In genomic region chr2:155569223-155569807, GRCm38 (mm10) we compare ENCODE assay signal across 24 mouse cellular contexts. TPM values are rescaled to one million over a fixed set of nuclear protein-coding genes. Genes with fewer than 3 reads are reported as not detected.
DNase-seq lines count a peak whose midpoint lies in the region; ATAC-seq and TF ChIP-seq lines count a peak whose summit lies in the region.
"Had no signal": no experiment of that assay in that cellular context is flagged by ENCODE, and none has a peak within 500 bp of the region (broad histone marks: within the 10 kb centered on the region; RNA-seq: fewer than 3 reads in every experiment).

No protein-coding gene starts in this region.

- no peak for TF ChIP-seq CTCF in kidney, adult 2 months (conservative IDR thresholded peaks at IDR 0.05; ENCODE audit: insufficient read depth, insufficient read length, low read depth, low read length)

- H3K4me3 ChIP-seq in embryonic facial prominence, embryonic 14.5 days (ENCODE audit: low read depth, low read length), result no peak overlapping the region
- H3K4me3 ChIP-seq in embryonic facial prominence, embryonic 10.5 days, result no peak overlapping the region
- no peak overlapping the region for H3K4me3 ChIP-seq in kidney, adult 2 months (ENCODE audit: insufficient read depth, low read depth, low read length)
- H3K4me3 ChIP-seq in kidney, embryonic 15.5 days (replicated peaks), result no peak overlapping the region
- no peak overlapping the region for H3K4me3 ChIP-seq in ES-E14 (ENCODE audit: insufficient read depth in 1 of 2, low read depth in 1 of 2, low read length in 2 of 2, poor library complexity in 1 of 2, severe bottlenecking in 1 of 2)
- H3K4me3 ChIP-seq: forebrain, embryonic 13.5 days; heart, embryonic 15.5 days; hindbrain, embryonic 15.5 days; limb, embryonic 15.5 days had no signal

- in situ Hi-C loops in ES-E14 (cut with MboI; ENCODE audit: low sequenced_read_pairs in 2 of 2, unreplicated experiment in 2 of 2), result no loop called here

- no peak overlapping the region for H3K9ac ChIP-seq in embryonic facial prominence, embryonic 14.5 days (ENCODE audit: low read depth, low read length)
- H3K9ac ChIP-seq in kidney, embryonic 15.5 days, result no peak overlapping the region
- H3K9ac ChIP-seq in ES-E14 (ENCODE audit: insufficient read depth, low read depth, low read length, poor library complexity, severe bottlenecking), result no peak overlapping the region
- H3K9ac ChIP-seq: forebrain, embryonic 13.5 days; heart, embryonic 15.5 days; hindbrain, embryonic 15.5 days; limb, embryonic 15.5 days had no signal

- peaks cover 25% of the 10 kb centered on the region for H3K36me3 ChIP-seq in embryonic facial prominence, embryonic 14.5 days (ENCODE audit: control insufficient read depth, insufficient read depth, low read length)
- peaks cover 7% of the 10 kb centered on the region; the same call in 1 of the 2 replicates for H3K36me3 ChIP-seq in embryonic facial prominence, embryonic 10.5 days (replicated peaks)
- peaks cover 14% of the 10 kb centered on the region for H3K36me3 ChIP-seq in kidney, adult 2 months (ENCODE audit: control insufficient read depth, insufficient read depth, low read length)
- peaks cover 13% of the 10 kb centered on the region for H3K36me3 ChIP-seq in kidney, embryonic 15.5 days
- peaks cover 7% of the 10 kb centered on the region for H3K36me3 ChIP-seq in ES-E14 (ENCODE audit: control insufficient read depth, insufficient read depth, low read length, poor library complexity, severe bottlenecking)

- no peaks in the 10 kb centered on the region for H3K27me3 ChIP-seq in embryonic facial prominence, embryonic 14.5 days (replicated peaks; ENCODE audit: control insufficient read depth, insufficient read depth, low read length)
- no peaks in the 10 kb centered on the region; the same call in 1 of the 2 replicates for H3K27me3 ChIP-seq in embryonic facial prominence, embryonic 10.5 days (replicated peaks; ENCODE audit: low read depth, poor library complexity, severe bottlenecking)
- H3K27me3 ChIP-seq in kidney, adult 2 months (replicated peaks; ENCODE audit: control insufficient read depth, insufficient read depth, low read length), result no peaks in the 10 kb centered on the region
- no peaks in the 10 kb centered on the region for H3K27me3 ChIP-seq in kidney, embryonic 15.5 days
- H3K27me3 ChIP-seq: forebrain, embryonic 13.5 days; heart, embryonic 15.5 days; hindbrain, embryonic 15.5 days; limb, embryonic 15.5 days had no signal

- DNase-seq in embryonic facial prominence, embryonic 14.5 days (ENCODE audit: low spot score), result peak; percentile 3
- DNase-seq in embryonic facial prominence, embryonic 10.5 days (ENCODE audit: low spot score), result no peak
- peak; percentile 56 for DNase-seq in kidney, adult 2 months
- no peak for DNase-seq in ES-E14 (ENCODE audit: low read depth, low spot score)
- no peak for DNase-seq in lung, adult 18-20 months
- no peak for DNase-seq in ovary, postnatal 10 days (ENCODE audit: low spot score)
- DNase-seq: adrenal gland, postnatal 25 days; cerebellum, adult 9-11 months; gastrocnemius, postnatal 36 days; layer of hippocampus, adult 9-11 months; left cerebral cortex, postnatal 4 days; right cerebral cortex, postnatal 25 days; thymus, postnatal 14 days had no signal

- H3K27ac ChIP-seq in embryonic facial prominence, embryonic 14.5 days (replicated peaks; ENCODE audit: low read depth, low read length), result no peak overlapping the region
- no peak overlapping the region for H3K27ac ChIP-seq in embryonic facial prominence, embryonic 10.5 days (replicated peaks)
- H3K27ac ChIP-seq in kidney, adult 2 months (ENCODE audit: insufficient read depth, low read depth, low read length), result peak overlapping the region; percentile 55
- H3K27ac ChIP-seq in kidney, embryonic 15.5 days, result no peak overlapping the region
- H3K27ac ChIP-seq in ES-E14 (ENCODE audit: insufficient read depth, low read depth, low read length, poor library complexity, severe bottlenecking), result no peak overlapping the region
- H3K27ac ChIP-seq: forebrain, embryonic 13.5 days; heart, embryonic 15.5 days; hindbrain, embryonic 15.5 days; limb, embryonic 15.5 days; macrophage had no signal

- H3K4me1 ChIP-seq in embryonic facial prominence, embryonic 14.5 days (ENCODE audit: control insufficient read depth, insufficient read depth, low read length), result no peaks in the 10 kb centered on the region
- H3K4me1 ChIP-seq in embryonic facial prominence, embryonic 10.5 days, result peaks cover 10% of the 10 kb centered on the region
- peaks cover 7% of the 10 kb centered on the region; the same call in 1 of the 2 replicates for H3K4me1 ChIP-seq in kidney, adult 2 months (ENCODE audit: control insufficient read depth, insufficient read depth, low read length)
- peaks cover 3% of the 10 kb centered on the region; the same call in 1 of the 2 replicates for H3K4me1 ChIP-seq in kidney, embryonic 15.5 days
- H3K4me1 ChIP-seq in ES-E14 (ENCODE audit: control insufficient read depth in 2 of 2, insufficient read depth in 2 of 2, low read length in 2 of 2, poor library complexity in 1 of 2), result peaks cover 4 to 5% of the 10 kb centered on the region in 2 experiments; a peak in 3 of 4 replicates
- H3K4me1 ChIP-seq: heart, embryonic 15.5 days; hindbrain, embryonic 15.5 days; limb, embryonic 15.5 days had no signal

- WGBS in embryonic facial prominence, embryonic 14.5 days, result 42% methylated on average over 3 of the region's 3 CpGs
- WGBS in embryonic facial prominence, embryonic 10.5 days, result 36% methylated on average over 3 of the region's 3 CpGs
- WGBS in kidney, adult 2 months, result 49% methylated on average over 3 of the region's 3 CpGs
- WGBS in kidney, embryonic 15.5 days, result 34% methylated on average over 3 of the region's 3 CpGs

- ATAC-seq in embryonic facial prominence, embryonic 14.5 days (ENCODE audit: low read depth), result 0 out of 2 replicates have a peak, but pooled peaks have one; percentile 33
- no peak for ATAC-seq in kidney, embryonic 15.5 days (replicated peaks; ENCODE audit: low FRiP score)
- ATAC-seq in megakaryocyte progenitor cell, adult 5-6 weeks (replicated peaks; ENCODE audit: poor library complexity), result peak; percentile 34
- ATAC-seq: forebrain, embryonic 13.5 days; lung, postnatal 0 days had no signal

- no peaks in the 10 kb centered on the region for H3K9me3 ChIP-seq in embryonic facial prominence, embryonic 14.5 days (ENCODE audit: control insufficient read depth, low read length)
- H3K9me3 ChIP-seq in embryonic facial prominence, embryonic 10.5 days, result no peaks in the 10 kb centered on the region
- H3K9me3 ChIP-seq in kidney, embryonic 15.5 days (replicated peaks), result no peaks in the 10 kb centered on the region
- no peaks in the 10 kb centered on the region for H3K9me3 ChIP-seq in ES-E14 (ENCODE audit: control insufficient read depth, insufficient read depth, low read depth, low read length)
- H3K9me3 ChIP-seq: forebrain, embryonic 13.5 days; heart, embryonic 15.5 days; hindbrain, embryonic 15.5 days; limb, embryonic 15.5 days had no signal

- H3K4me2 ChIP-seq in embryonic facial prominence, embryonic 14.5 days (ENCODE audit: low read depth, low read length), result no peak overlapping the region
- no peak overlapping the region for H3K4me2 ChIP-seq in kidney, embryonic 15.5 days
- H3K4me2 ChIP-seq: forebrain, embryonic 13.5 days; heart, embryonic 15.5 days; hindbrain, embryonic 15.5 days; limb, embryonic 15.5 days; midbrain, embryonic 11.5 days had no signal

- no peak for TF ChIP-seq POLR2A in kidney, adult 2 months (IDR thresholded peaks at IDR 0.05; ENCODE audit: low read depth, low read length)

TF ChIP-seq in ES-E14, 5 proteins besides CTCF, POLR2A, EP300 and RAD21 (continues in another document):
- TF ChIP-seq MAFK (IDR thresholded peaks at IDR 0.05; ENCODE audit: insufficient read depth, low read depth, low read length), result no peak
- TF ChIP-seq ZC3H11A (IDR thresholded peaks at IDR 0.05; ENCODE audit: borderline replicate concordance, low read depth, low read length), result no peak
- TF ChIP-seq CHD2 (IDR thresholded peaks at IDR 0.05; ENCODE audit: low read depth, low read length), result 0 out of 2 replicates have a peak, but pooled peaks have one; percentile 28

RNA-seq across cellular contexts. Expression of gene Gss, which starts 23.3 kb away (rescaled TPM):
- polyA plus RNA-seq in embryonic facial prominence, embryonic 14.5 days (2014; fragmentation: Nextera tagmentation; extraction: Ambion mirVana), result 27.1 and 27.6 TPM in 2 replicates
- polyA plus RNA-seq in embryonic facial prominence, embryonic 10.5 days (2016; fragmentation: Nextera tagmentation; extraction: Ambion mirVana), result 20.2 and 22.9 TPM in 2 replicates
- polyA plus RNA-seq in kidney, adult 2 months (2012; rRNA removed), result 248 and 308 TPM in 2 replicates
- 40.1 and 45.0 TPM in 2 replicates for polyA plus RNA-seq in kidney, embryonic 15.5 days (2015; fragmentation: Nextera tagmentation; extraction: Ambion mirVana)
- total RNA-seq in ES-E14 (2012; rRNA removed), result 17.8 and 27.8 TPM in 2 replicates
- total RNA-seq in megakaryocyte progenitor cell, adult 5-6 weeks (2015), result 9.9 and 12.2 TPM in 2 replicates
- total RNA-seq in megakaryocyte progenitor cell, adult 5-6 weeks (2017), result 13.4 and 18.2 TPM in 2 replicates

RNA-seq across cellular contexts. Expression of gene Myh7b, which starts 41.7 kb away (rescaled TPM):
- 4.6 and 5.3 TPM in 2 replicates for polyA plus RNA-seq in embryonic facial prominence, embryonic 14.5 days (2014; fragmentation: Nextera tagmentation; extraction: Ambion mirVana)
- 0.75 and 0.77 TPM in 2 replicates for polyA plus RNA-seq in embryonic facial prominence, embryonic 10.5 days (2016; fragmentation: Nextera tagmentation; extraction: Ambion mirVana)
- 0.05 TPM in 1 of 2 replicates, not detected in the other for polyA plus RNA-seq in kidney, adult 2 months (2012; rRNA removed)
- 0.93 and 1.7 TPM in 2 replicates for polyA plus RNA-seq in kidney, embryonic 15.5 days (2015; fragmentation: Nextera tagmentation; extraction: Ambion mirVana)
- 5.4 and 8.0 TPM in 2 replicates for total RNA-seq in ES-E14 (2012; rRNA removed)
- 0.07 TPM in 1 of 2 replicates, not detected in the other for total RNA-seq in megakaryocyte progenitor cell, adult 5-6 weeks (2015)
- not detected in 2 replicates for total RNA-seq in megakaryocyte progenitor cell, adult 5-6 weeks (2017)
- total RNA-seq: neutrophil, adult 5-6 weeks had no signal
- polyA plus RNA-seq: macrophage had no signal

RNA-seq across cellular contexts. Expression of gene Ggt7, which starts 51.3 kb away (rescaled TPM):
- 6.1 and 8.7 TPM in 2 replicates for polyA plus RNA-seq in embryonic facial prominence, embryonic 14.5 days (2014; fragmentation: Nextera tagmentation; extraction: Ambion mirVana)
- polyA plus RNA-seq in embryonic facial prominence, embryonic 10.5 days (2016; fragmentation: Nextera tagmentation; extraction: Ambion mirVana), result 7.3 TPM in 2 replicates
- polyA plus RNA-seq in kidney, adult 2 months (2012; rRNA removed), result 2.4 and 4.8 TPM in 2 replicates
- 3.2 and 4.5 TPM in 2 replicates for polyA plus RNA-seq in kidney, embryonic 15.5 days (2015; fragmentation: Nextera tagmentation; extraction: Ambion mirVana)
- total RNA-seq in ES-E14 (2012; rRNA removed), result 3.6 and 5.2 TPM in 2 replicates
- not detected in 2 replicates for total RNA-seq in megakaryocyte progenitor cell, adult 5-6 weeks (2015)
- not detected in 2 replicates for total RNA-seq in megakaryocyte progenitor cell, adult 5-6 weeks (2017)
- total RNA-seq: hematopoietic stem cell, adult 5-6 weeks; neutrophil, adult 5-6 weeks had no signal
- polyA plus RNA-seq: macrophage had no signal

RNA-seq across cellular contexts. Expression of gene Acss2, which starts 51.6 kb away (rescaled TPM):
- polyA plus RNA-seq in embryonic facial prominence, embryonic 14.5 days (2014; fragmentation: Nextera tagmentation; extraction: Ambion mirVana), result 15.3 and 15.8 TPM in 2 replicates
- 8.4 and 9.1 TPM in 2 replicates for polyA plus RNA-seq in embryonic facial prominence, embryonic 10.5 days (2016; fragmentation: Nextera tagmentation; extraction: Ambion mirVana)
- 149 and 173 TPM in 2 replicates for polyA plus RNA-seq in kidney, adult 2 months (2012; rRNA removed)
- 12.5 and 13.0 TPM in 2 replicates for polyA plus RNA-seq in kidney, embryonic 15.5 days (2015; fragmentation: Nextera tagmentation; extraction: Ambion mirVana)
- 5.3 and 8.4 TPM in 2 replicates for total RNA-seq in ES-E14 (2012; rRNA removed)
- 3.6 and 8.0 TPM in 2 replicates for total RNA-seq in megakaryocyte progenitor cell, adult 5-6 weeks (2015)
- 3.0 and 6.5 TPM in 2 replicates for total RNA-seq in megakaryocyte progenitor cell, adult 5-6 weeks (2017)

Comparison
In these comparisons a context has a peak if more than half of its experiments do, and no peak if none do; other contexts are left out.
1. DNase-seq: peak in embryonic facial prominence, embryonic 14.5 days (single experiment) and kidney, adult 2 months (single experiment); none in embryonic facial prominence, embryonic 10.5 days (single experiment), ES-E14 (single experiment), lung, adult 18-20 months (0 of 2) and ovary, postnatal 10 days (single experiment).